Mouse (Mus musculus) effector memory CD4-positive, alpha-beta T cell, adult 5 months (primary cell): ENCODE data around the gene Olfr1502. TPM values are rescaled to one million over a fixed set of nuclear protein-coding genes. Genes with fewer than 3 reads are reported as not detected.

Experiments used
- polyA plus RNA-seq: library from polyadenylated mRNA; unstranded; fragments of 100-300 nt; shearing (Covaris generic); gene quantifications from one replicate; pipeline ENCODE4 v1.2.1, GENCODE M21; 2017

The Olfr1502 gene
- polyA plus RNA-seq = not detected

GRCm38 (mm10) chr19:13861495-13861894, at the start of gene Olfr1502:
Gene Olfr1502, plus strand, starts transcription at chr19:13861795.

GRCm38 (mm10) chr19:13819347-13819746, 42.2 kb upstream of the Olfr1502 start, which contains the start of gene Olfr1499:
Gene Olfr1499, minus strand, starts transcription at chr19:13819447.

GRCm38 (mm10) chr19:13830388-13830787, 31.2 kb upstream of the Olfr1502 start, which contains the start of gene Olfr1500:
Gene Olfr1500, minus strand, starts transcription at chr19:13830488.

GRCm38 (mm10) chr19:13850592-13850991, 11.0 kb upstream of the Olfr1502 start, which contains the start of gene Olfr1501:
Gene Olfr1501, minus strand, starts transcription at chr19:13850692.

GRCm38 (mm10) chr19:13897828-13898227, 36.2 kb downstream of the Olfr1502 start, which contains the start of gene Olfr1504:
Gene Olfr1504, minus strand, starts transcription at chr19:13897928.

Other genes with a start within 250 kb of the Olfr1502 start
- not detected for gene Olfr1487, start 244.4 kb upstream of the Olfr1502 start, polyA plus RNA-seq
- not detected for gene Olfr1489, start 230.2 kb upstream of the Olfr1502 start, polyA plus RNA-seq
- not detected for gene Olfr1490, start 210.7 kb upstream of the Olfr1502 start, polyA plus RNA-seq
- not detected for gene Olfr1491, start 164.5 kb upstream of the Olfr1502 start, polyA plus RNA-seq
- not detected for gene Olfr1493-ps1, start 138.5 kb upstream of the Olfr1502 start, polyA plus RNA-seq
- not detected for gene Olfr1494, start 122.1 kb upstream of the Olfr1502 start, polyA plus RNA-seq
- gene Olfr1495, start 97.2 kb upstream of the Olfr1502 start, polyA plus RNA-seq = not detected
- gene Olfr1496, start 83.9 kb upstream of the Olfr1502 start, polyA plus RNA-seq = not detected
- gene Olfr1497, start 63.6 kb upstream of the Olfr1502 start, polyA plus RNA-seq = not detected
- 0.36 TPM for gene Olfr1499, start 42.3 kb upstream of the Olfr1502 start, polyA plus RNA-seq
- gene Olfr1500, start 31.3 kb upstream of the Olfr1502 start, polyA plus RNA-seq = not detected
- gene Olfr1501, start 11.1 kb upstream of the Olfr1502 start, polyA plus RNA-seq = 0.54 TPM
- not detected for gene Olfr1504, start 36.1 kb downstream of the Olfr1502 start, polyA plus RNA-seq
- gene Olfr1505, start 51.7 kb downstream of the Olfr1502 start, polyA plus RNA-seq = not detected